Comparison of ENCODE assay signal across 17 mouse cellular contexts in the genomic region with DNA sequence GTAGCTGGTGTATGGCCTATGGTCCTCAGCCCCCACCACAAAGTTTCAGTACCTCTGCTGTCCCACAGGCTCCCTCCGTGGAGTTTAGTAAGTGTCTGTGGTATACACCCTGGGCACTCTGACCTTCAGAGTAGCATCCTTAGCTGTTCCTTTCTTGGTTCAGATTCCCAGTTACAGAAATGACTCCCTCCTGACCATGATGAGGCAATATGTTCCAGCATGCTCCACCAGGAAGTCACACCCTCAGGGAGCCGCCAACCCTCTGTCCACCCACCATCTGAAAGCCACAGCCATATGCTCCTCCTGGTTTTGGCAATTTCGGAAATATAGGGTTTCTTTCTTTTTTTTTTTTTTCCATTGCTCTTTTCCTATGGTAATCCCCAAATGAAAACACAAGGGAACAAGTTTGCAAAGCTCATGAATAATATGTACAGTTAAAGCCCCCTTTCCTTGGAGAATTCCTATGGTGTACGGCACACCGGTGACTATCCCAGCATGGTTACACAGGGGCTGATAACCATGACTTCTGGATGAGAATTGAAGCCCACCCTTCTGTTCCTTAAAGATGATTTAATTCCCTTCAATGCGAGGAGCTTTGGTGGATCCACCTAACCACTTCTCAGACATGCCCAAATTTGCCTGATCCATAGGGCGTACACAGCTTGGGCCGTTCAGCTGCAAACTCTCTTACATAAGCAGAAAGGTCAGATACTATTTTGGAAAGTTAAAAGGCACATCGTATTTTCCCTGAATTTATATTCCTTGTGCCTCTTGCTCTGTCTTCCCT. TPM values are rescaled to one million over a fixed set of nuclear protein-coding genes. Genes with fewer than 3 reads are reported as not detected.
DNase-seq lines count a peak whose midpoint lies in the region; ATAC-seq and TF ChIP-seq lines count a peak whose summit lies in the region.
"Had no signal": no experiment of that assay in that cellular context is flagged by ENCODE, and none has a peak within 500 bp of the region (broad histone marks: within the 10 kb centered on the region; RNA-seq: fewer than 3 reads in every experiment).

No protein-coding gene starts in this region.

- DNase-seq in left cerebral cortex, adult 18-20 months (ENCODE audit: low spot score in 2 of 2): peak; percentile 60 to 77
- DNase-seq in left cerebral cortex, adult 11 months (ENCODE audit: low spot score): no peak
- DNase-seq in stomach, postnatal 0 days (ENCODE audit: low spot score): no peak
- DNase-seq in cerebellum, adult 9-10 months: peak; percentile 93
- DNase-seq in heart, postnatal 14 days: no peak
- DNase-seq: adrenal gland, postnatal 36 days; heart, postnatal 10 days; kidney, postnatal 10 days had no signal

- H3K9ac ChIP-seq in stomach, embryonic 15.5 days: no peak overlapping the region
- no peak overlapping the region for H3K9ac ChIP-seq in stomach, postnatal 0 days (ENCODE audit: low read length)
- H3K9ac ChIP-seq in neural tube, embryonic 15.5 days (replicated peaks): no peak overlapping the region
- H3K9ac ChIP-seq: embryonic facial prominence, embryonic 12.5 days; hindbrain, embryonic 14.5 days; limb, embryonic 12.5 days had no signal

- ATAC-seq in stomach, embryonic 15.5 days (ENCODE audit: insufficient read depth, low FRiP score, low read depth): no peak
- ATAC-seq in stomach, postnatal 0 days (ENCODE audit: low FRiP score, low TSS enrichment): no peak
- ATAC-seq in neural tube, embryonic 15.5 days (ENCODE audit: low FRiP score): no peak
- ATAC-seq: activated CD4-positive, CD25-positive, alpha-beta regulatory T cell, adult 4 months; intestine, postnatal 0 days had no signal

- H3K27me3 ChIP-seq in stomach, embryonic 15.5 days (replicated peaks): no peaks in the 10 kb centered on the region
- no peaks in the 10 kb centered on the region for H3K27me3 ChIP-seq in stomach, postnatal 0 days (ENCODE audit: control insufficient read depth, insufficient read depth, low read length)
- no peaks in the 10 kb centered on the region; the same call in 1 of the 2 replicates for H3K27me3 ChIP-seq in neural tube, embryonic 15.5 days (replicated peaks)

- 84% methylated on average over 9 of the region's 9 CpGs for WGBS in stomach, embryonic 15.5 days
- WGBS in stomach, postnatal 0 days: 69% methylated on average over 9 of the region's 9 CpGs
- WGBS in neural tube, embryonic 15.5 days: 88% methylated on average over 9 of the region's 9 CpGs

- H3K4me1 ChIP-seq in stomach, embryonic 15.5 days: no peaks in the 10 kb centered on the region
- no peaks in the 10 kb centered on the region; the same call in 1 of the 2 replicates for H3K4me1 ChIP-seq in stomach, postnatal 0 days (replicated peaks; ENCODE audit: control insufficient read depth, insufficient read depth)
- peaks cover 10% of the 10 kb centered on the region for H3K4me1 ChIP-seq in neural tube, embryonic 15.5 days
- H3K4me1 ChIP-seq: embryonic facial prominence, embryonic 12.5 days had no signal

- H3K4me3 ChIP-seq in stomach, embryonic 15.5 days (replicated peaks): no peak overlapping the region
- no peak overlapping the region for H3K4me3 ChIP-seq in stomach, postnatal 0 days (ENCODE audit: low read depth, low read length)
- H3K4me3 ChIP-seq in neural tube, embryonic 15.5 days (replicated peaks): no peak overlapping the region
- H3K4me3 ChIP-seq: embryonic facial prominence, embryonic 12.5 days; limb, embryonic 12.5 days; midbrain, embryonic 10.5 days had no signal

- peak overlapping the region; percentile 16; the same call in 1 of the 2 replicates for H3K27ac ChIP-seq in stomach, embryonic 15.5 days
- no peak overlapping the region; the same call in 1 of the 2 replicates for H3K27ac ChIP-seq in stomach, postnatal 0 days (replicated peaks)
- no peak overlapping the region for H3K27ac ChIP-seq in neural tube, embryonic 15.5 days (replicated peaks)
- H3K27ac ChIP-seq: embryonic facial prominence, embryonic 12.5 days; hindbrain, embryonic 14.5 days; limb, embryonic 12.5 days; midbrain, embryonic 10.5 days had no signal

- no peak for TF ChIP-seq CTCF in stomach, postnatal 0 days (IDR thresholded peaks at IDR 0.05; ENCODE audit: low read depth)

- intact Hi-C loops in heart, postnatal 14 days (cut with DNase I): loop anchor here (5.0 kb wide), 1 partner anchor 37 kb away; a partner anchor contains a TSS

- no peaks in the 10 kb centered on the region for H3K9me3 ChIP-seq in stomach, embryonic 15.5 days
- H3K9me3 ChIP-seq in stomach, postnatal 0 days (ENCODE audit: control insufficient read depth, low read length): no peaks in the 10 kb centered on the region
- no peaks in the 10 kb centered on the region for H3K9me3 ChIP-seq in neural tube, embryonic 15.5 days (replicated peaks)
- H3K9me3 ChIP-seq: embryonic facial prominence, embryonic 12.5 days; limb, embryonic 12.5 days; midbrain, embryonic 10.5 days had no signal

- no peaks in the 10 kb centered on the region for H3K36me3 ChIP-seq in stomach, embryonic 15.5 days
- no peaks in the 10 kb centered on the region for H3K36me3 ChIP-seq in stomach, postnatal 0 days (ENCODE audit: control insufficient read depth, insufficient read depth, low read length)
- H3K36me3 ChIP-seq in neural tube, embryonic 15.5 days: no peaks in the 10 kb centered on the region
- H3K36me3 ChIP-seq: embryonic facial prominence, embryonic 12.5 days; limb, embryonic 12.5 days; midbrain, embryonic 10.5 days had no signal

- H3K4me2 ChIP-seq in stomach, embryonic 15.5 days: no peak overlapping the region
- H3K4me2 ChIP-seq in stomach, postnatal 0 days (replicated peaks; ENCODE audit: low read depth): no peak overlapping the region
- H3K4me2 ChIP-seq in neural tube, embryonic 15.5 days: no peak overlapping the region
- H3K4me2 ChIP-seq: embryonic facial prominence, embryonic 12.5 days; hindbrain, embryonic 14.5 days; limb, embryonic 12.5 days had no signal

- TF ChIP-seq EP300 in stomach, postnatal 0 days (optimal IDR thresholded peaks at IDR 0.05): no peak

RNA-seq across cellular contexts. Expression of a gene that starts 39.0 kb away (rescaled TPM):
- total RNA-seq in left cerebral cortex, adult 18-20 months (2021): 1 to 10 TPM; 6.0 to 6.9 TPM
- 30.9 and 31.0 TPM in 2 replicates for polyA plus RNA-seq in stomach, embryonic 15.5 days (2015; fragmentation: Nextera tagmentation; extraction: Ambion mirVana)
- polyA plus RNA-seq in stomach, postnatal 0 days (2015; fragmentation: Nextera tagmentation; extraction: Ambion mirVana): 17.1 and 18.0 TPM in 2 replicates
- polyA plus RNA-seq in neural tube, embryonic 15.5 days (2015; fragmentation: Nextera tagmentation; extraction: Ambion mirVana): 7.6 and 10.2 TPM in 2 replicates
- total RNA-seq in heart, postnatal 14 days (2021): 10 to 100 TPM; 10.9 to 12.3 TPM

RNA-seq across cellular contexts. Expression of a gene that starts 43.4 kb away (rescaled TPM):
- total RNA-seq in left cerebral cortex, adult 18-20 months (2021): 10 to 100 TPM; 26.8 to 31.3 TPM
- polyA plus RNA-seq in stomach, embryonic 15.5 days (2015; fragmentation: Nextera tagmentation; extraction: Ambion mirVana): 7.6 TPM in 2 replicates
- polyA plus RNA-seq in stomach, postnatal 0 days (2015; fragmentation: Nextera tagmentation; extraction: Ambion mirVana): 5.4 and 6.5 TPM in 2 replicates
- 0.38 and 0.66 TPM in 2 replicates for polyA plus RNA-seq in neural tube, embryonic 15.5 days (2015; fragmentation: Nextera tagmentation; extraction: Ambion mirVana)
- under 1 TPM; 0.22 to 0.34 TPM for total RNA-seq in heart, postnatal 14 days (2021)

RNA-seq across cellular contexts. Expression of a gene that starts 57.3 kb away (rescaled TPM):
- 1 to 10 TPM in 1 of 2 experiments, under 1 TPM in 1; 0.35 to 1.4 TPM for total RNA-seq in left cerebral cortex, adult 18-20 months (2021)
- 0.55 and 1.0 TPM in 2 replicates for polyA plus RNA-seq in stomach, embryonic 15.5 days (2015; fragmentation: Nextera tagmentation; extraction: Ambion mirVana)
- polyA plus RNA-seq in stomach, postnatal 0 days (2015; fragmentation: Nextera tagmentation; extraction: Ambion mirVana): 0.58 and 0.59 TPM in 2 replicates
- polyA plus RNA-seq in neural tube, embryonic 15.5 days (2015; fragmentation: Nextera tagmentation; extraction: Ambion mirVana): 0.56 and 1.2 TPM in 2 replicates
- total RNA-seq in heart, postnatal 14 days (2021): under 1 TPM; 0.36 to 0.41 TPM
- total RNA-seq: gastrocnemius, adult 8-10 months had no signal
- polyA plus RNA-seq: hindbrain, embryonic 14.5 days had no signal

Comparison
In these comparisons a context has a peak if more than half of its experiments do, and no peak if none do; other contexts are left out.
1. DNase-seq: peak in left cerebral cortex, adult 18-20 months (2 of 2) and cerebellum, adult 9-10 months (single experiment); none in left cerebral cortex, adult 11 months (single experiment), stomach, postnatal 0 days (single experiment) and heart, postnatal 14 days (0 of 2).